Mouse (Mus musculus): ENCODE data around the gene Atg2b. TPM values are rescaled to one million over a fixed set of nuclear protein-coding genes. Genes with fewer than 3 reads are reported as not detected.

Atg2b gene
- polyA plus RNA-seq, 1 experiment from 2014 or later = 15.7 TPM

DNA sequence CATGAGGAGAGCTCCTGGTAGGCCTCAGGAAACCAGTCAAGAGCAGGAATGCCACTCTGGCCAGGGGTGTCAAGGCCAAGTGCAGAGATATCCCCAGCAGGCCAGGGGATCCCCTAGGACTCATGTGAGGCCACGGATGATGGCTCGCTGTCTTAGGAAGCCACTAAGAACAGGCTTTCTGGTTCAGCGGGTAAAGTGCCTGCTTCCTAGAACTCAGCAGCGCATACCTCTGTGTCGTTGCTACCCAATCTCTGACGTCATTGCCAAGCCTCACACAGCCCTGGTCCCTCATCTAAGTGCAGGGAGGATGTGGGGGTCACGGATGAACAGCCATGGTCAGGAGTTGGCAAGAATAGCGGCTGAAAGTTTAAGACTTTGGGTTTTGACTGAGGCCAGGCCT, 87.9 kb downstream of the Atg2b start:
- WGBS (ENCODE audit: missing documents) = 92% methylated on average over 8 of the region's 8 CpGs
- Histone ChIP-seq H3K36me3 (ENCODE audit: inconsistent target) (no peaks in the 10 kb centered on the region), H3K4me3 (ENCODE audit: inconsistent target) (no peak overlapping the region), H3K27ac (no peak overlapping the region), H3K79me2 (ENCODE audit: inconsistent target) (no peaks in the 10 kb centered on the region)

DNA sequence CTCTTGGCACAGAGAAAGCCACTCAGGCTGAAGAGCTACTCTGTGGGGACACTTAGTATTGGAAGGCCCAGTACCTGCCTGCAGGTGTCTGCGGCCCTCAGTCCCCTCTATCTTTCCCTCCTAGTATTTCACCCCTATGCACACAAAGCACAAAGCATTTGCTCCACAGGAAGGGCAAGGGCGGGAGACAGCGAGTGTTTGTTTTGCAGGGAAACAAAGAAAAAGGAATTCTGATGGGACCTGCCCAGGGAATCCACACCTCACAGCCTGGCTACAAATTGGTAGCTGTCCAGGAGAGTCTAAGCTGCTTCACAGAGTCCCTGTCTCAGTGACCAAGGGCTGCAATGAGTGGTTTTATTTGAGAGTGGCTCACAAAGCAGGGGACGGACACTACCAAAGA, 91.5 kb downstream of the Atg2b start:
- Histone ChIP-seq H3K79me2 (ENCODE audit: inconsistent target) (no peaks in the 10 kb centered on the region), H3K4me3 (ENCODE audit: inconsistent target) (no peak overlapping the region), H3K36me3 (ENCODE audit: inconsistent target) (no peaks in the 10 kb centered on the region), H3K27ac (no peak overlapping the region)
- WGBS (ENCODE audit: missing documents) = 82% methylated on average over 4 of the region's 4 CpGs

DNA sequence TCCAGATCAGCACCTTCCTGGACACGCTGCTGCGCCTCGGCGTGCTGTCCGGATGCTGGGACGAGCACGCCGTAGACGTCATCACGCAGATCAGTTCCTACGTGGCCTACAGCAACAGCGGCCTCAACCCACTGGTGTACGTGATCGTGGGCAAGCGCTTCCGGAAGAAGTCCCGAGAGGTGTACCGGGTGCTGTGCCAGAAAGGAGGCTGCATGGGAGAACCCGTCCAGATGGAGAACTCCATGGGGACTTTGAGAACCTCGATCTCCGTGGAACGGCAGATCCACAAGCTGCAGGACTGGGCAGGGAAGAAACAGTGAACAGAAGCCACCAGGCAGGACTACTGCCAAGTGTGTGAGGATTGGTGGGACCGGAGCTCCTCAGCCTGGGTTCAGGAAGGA, 92.7 kb downstream of the Atg2b start:
- WGBS (ENCODE audit: missing documents) = 91% methylated on average over 22 of the region's 23 CpGs
- no peaks in the 10 kb centered on the region for H3K79me2 ChIP-seq (ENCODE audit: inconsistent target)
- no peaks in the 10 kb centered on the region for H3K36me3 ChIP-seq (ENCODE audit: inconsistent target)
- no peak overlapping the region for H3K27ac ChIP-seq
- H3K4me3 ChIP-seq (ENCODE audit: inconsistent target) = no peak overlapping the region

DNA sequence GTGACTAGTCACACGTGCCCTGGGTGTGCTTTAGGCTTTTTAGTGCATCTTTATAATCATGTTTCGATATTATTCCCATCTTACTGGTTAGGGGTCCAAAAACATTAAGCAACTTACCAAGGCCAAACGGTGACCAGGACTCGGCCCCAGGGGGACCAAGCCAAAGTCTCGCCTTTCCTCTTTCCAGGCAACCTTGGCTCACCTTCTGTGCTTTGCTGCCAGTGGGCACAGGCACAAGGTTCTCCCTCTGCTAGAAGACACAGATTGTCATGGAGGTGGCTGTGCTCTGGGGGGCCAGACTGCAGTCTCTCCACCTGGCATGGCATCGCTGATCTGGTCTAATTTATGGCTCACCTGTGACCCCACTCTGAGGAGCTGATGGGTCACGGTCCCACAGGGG, 94.2 kb downstream of the Atg2b start:
- H3K36me3 ChIP-seq (ENCODE audit: inconsistent target) = no peaks in the 10 kb centered on the region
- no peak overlapping the region for H3K4me3 ChIP-seq (ENCODE audit: inconsistent target)
- WGBS (ENCODE audit: missing documents) = 87% methylated on average over 7 of the region's 7 CpGs
- H3K79me2 ChIP-seq (ENCODE audit: inconsistent target) = no peaks in the 10 kb centered on the region
- H3K27ac ChIP-seq = no peak overlapping the region

DNA sequence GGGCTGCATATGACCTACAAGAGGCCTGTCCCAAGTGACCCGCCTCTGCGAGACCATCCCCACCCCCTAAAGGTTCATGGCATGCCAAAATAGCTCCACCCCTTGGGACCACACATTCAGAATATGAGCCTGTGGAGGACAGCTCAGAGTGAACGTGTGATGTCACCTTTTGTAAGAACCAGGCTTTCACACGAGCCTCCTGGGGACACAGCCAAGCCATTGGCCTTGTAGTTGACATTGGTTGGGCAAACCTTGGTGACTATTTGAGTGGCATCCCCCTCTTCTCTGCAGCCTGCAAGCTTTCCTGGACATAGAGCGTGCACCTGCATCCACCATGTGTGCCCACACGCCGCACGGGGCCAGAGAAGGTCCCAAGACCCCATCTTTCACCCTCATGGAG, 97.5 kb downstream of the Atg2b start:
- Histone ChIP-seq H3K36me3 (ENCODE audit: inconsistent target) (no peaks in the 10 kb centered on the region), H3K4me3 (ENCODE audit: inconsistent target) (no peak overlapping the region), H3K27ac (no peak overlapping the region), H3K79me2 (ENCODE audit: inconsistent target) (no peaks in the 10 kb centered on the region)
- WGBS (ENCODE audit: missing documents) = 82% methylated on average over 8 of the region's 8 CpGs

DNA sequence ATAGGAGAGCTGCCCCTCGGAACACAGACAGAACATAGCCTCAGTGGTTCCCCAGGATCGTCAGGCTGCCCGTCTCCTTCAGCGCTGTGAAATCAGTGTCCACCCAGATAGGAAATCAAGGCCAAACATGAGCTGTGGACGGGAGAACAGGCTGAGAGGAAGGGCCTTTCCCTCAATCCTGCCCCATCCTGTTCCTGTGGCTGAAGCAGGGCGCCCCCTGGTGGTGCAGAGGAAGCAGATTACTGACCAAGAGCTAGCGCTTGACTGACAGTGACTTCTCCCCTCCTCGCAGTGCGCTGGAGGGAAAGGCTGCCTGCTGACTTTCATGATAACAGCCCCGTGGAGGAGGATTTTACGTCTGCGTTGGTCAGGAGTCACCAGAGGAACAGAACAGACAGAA, 100.2 kb downstream of the Atg2b start:
- H3K79me2 ChIP-seq (ENCODE audit: inconsistent target) = no peaks in the 10 kb centered on the region
- H3K36me3 ChIP-seq (ENCODE audit: inconsistent target) = no peaks in the 10 kb centered on the region
- no peak overlapping the region for H3K27ac ChIP-seq
- H3K4me3 ChIP-seq (ENCODE audit: inconsistent target) = no peak overlapping the region
- WGBS (ENCODE audit: missing documents) = 16% methylated on average over 12 of the region's 12 CpGs

DNA sequence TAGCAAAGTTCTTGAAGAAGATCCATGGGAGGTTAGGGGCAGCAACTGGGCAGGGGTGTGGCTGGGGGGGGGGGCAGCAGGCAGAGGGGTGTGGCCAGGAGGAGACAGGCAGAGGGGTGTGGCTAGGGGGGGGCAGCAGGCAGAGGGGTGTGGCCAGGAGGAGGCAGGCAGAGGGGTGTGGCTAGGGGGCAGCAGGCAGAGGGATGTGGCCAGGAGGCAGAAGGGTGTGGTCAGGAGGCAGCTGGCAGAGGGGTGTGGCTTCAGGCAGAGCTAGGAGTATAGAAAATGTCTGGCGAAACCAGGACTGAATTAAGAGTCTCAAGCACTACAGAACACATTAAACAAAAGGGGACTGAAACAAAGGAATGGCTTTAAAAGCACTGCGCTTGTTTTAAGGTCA, 101.5 kb downstream of the Atg2b start:
- Histone ChIP-seq H3K4me3 (ENCODE audit: inconsistent target) (no peak overlapping the region), H3K79me2 (ENCODE audit: inconsistent target) (no peaks in the 10 kb centered on the region), H3K27ac (no peak overlapping the region), H3K36me3 (ENCODE audit: inconsistent target) (no peaks in the 10 kb centered on the region)
- 22% methylated on average over 2 of the region's 2 CpGs for WGBS (ENCODE audit: missing documents)

DNA sequence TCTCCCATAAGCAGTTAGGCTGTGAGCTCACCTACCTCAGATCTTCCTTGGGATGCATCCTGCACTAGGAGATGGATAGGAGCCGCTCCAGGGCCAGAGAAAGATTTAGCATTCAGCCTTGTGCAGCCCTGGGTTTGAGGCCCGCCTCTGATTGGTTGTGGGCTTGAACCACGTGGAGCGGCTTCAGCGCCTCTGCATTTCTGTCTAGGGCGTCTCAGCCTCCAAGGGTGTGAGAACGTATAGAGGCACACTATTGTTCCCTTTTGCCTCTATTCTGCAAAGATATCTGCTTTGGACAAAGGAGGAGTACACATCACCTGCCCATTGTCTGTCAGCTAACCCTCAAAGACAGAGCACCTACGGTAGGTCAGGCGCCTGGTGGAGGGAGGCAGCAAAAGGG, 102.5 kb downstream of the Atg2b start:
- Histone ChIP-seq H3K79me2 (ENCODE audit: inconsistent target) (no peaks in the 10 kb centered on the region), H3K4me3 (ENCODE audit: inconsistent target) (no peak overlapping the region), H3K36me3 (ENCODE audit: inconsistent target) (no peaks in the 10 kb centered on the region), H3K27ac (no peak overlapping the region)
- 67% methylated on average over 9 of the region's 9 CpGs for WGBS (ENCODE audit: missing documents)

DNA sequence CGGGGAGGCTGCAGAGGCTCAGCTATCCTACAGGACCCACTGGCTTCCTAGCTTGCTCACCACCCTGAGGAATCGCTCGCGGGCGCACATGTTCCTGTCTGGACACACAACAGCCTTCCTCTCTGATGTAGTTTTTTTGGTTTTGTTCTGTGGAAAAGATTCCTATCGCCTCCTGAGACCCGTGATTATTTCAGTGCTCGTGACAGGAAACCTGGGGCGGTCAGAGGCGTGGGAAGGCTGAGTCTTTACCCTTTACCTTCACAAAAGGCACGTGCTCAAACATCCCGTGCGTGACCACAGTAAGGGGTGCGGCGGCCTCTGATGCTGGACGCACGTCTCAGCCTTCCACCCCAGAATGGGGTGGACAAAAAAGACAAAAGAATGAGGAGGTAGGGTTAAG, 104.5 kb downstream of the Atg2b start:
- 48% methylated on average over 17 of the region's 17 CpGs for WGBS (ENCODE audit: missing documents)
- Histone ChIP-seq H3K27ac (no peak overlapping the region), H3K79me2 (ENCODE audit: inconsistent target) (no peaks in the 10 kb centered on the region), H3K4me3 (ENCODE audit: inconsistent target) (no peak overlapping the region), H3K36me3 (ENCODE audit: inconsistent target) (no peaks in the 10 kb centered on the region)

DNA sequence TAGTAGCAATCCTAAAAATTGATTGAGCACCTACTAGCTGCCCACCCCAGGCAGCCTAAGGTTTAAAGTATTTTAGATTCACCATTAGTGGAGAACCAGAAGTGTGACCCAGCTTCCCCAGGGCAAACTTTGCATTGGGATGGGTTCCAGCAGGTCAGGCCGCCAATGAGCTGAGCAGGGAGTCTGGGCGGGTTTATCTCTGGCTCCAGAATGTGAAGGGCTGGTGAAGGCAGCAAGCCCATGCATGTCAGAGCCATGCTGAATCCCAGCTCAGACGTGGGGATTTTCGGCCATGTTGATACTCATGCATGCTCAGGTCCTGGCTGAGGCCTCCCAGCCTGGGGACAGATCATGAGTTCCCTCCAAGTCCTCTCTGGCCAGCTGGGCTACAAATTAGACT, 110.7 kb downstream of the Atg2b start:
- Histone ChIP-seq H3K36me3 (ENCODE audit: inconsistent target) (no peaks in the 10 kb centered on the region), H3K79me2 (ENCODE audit: inconsistent target) (no peaks in the 10 kb centered on the region), H3K27ac (no peak overlapping the region), H3K4me3 (ENCODE audit: inconsistent target) (no peak overlapping the region)
- WGBS (ENCODE audit: missing documents) = 91% methylated on average over 4 of the region's 4 CpGs

DNA sequence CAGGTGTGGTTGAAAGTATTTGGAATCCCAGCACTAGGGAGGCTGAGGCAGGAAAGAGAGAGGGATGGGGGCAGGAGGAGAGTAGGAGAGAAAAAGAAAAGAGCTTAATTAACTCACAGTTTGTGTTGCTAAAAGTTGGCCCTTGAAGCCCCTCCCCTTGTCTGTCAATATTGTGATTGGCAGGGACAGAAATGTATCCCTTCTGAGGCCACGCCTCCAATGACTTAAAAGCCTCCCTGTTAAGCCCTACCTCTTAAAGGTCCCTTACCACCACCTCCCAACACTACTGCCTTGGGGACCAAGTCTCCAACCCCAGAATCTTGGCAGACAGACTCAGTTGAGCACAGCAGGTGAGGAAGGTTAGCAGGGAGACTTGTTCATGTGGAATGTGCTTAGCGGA, 112.4 kb downstream of the Atg2b start:
- Histone ChIP-seq H3K79me2 (ENCODE audit: inconsistent target) (no peaks in the 10 kb centered on the region), H3K4me3 (ENCODE audit: inconsistent target) (no peak overlapping the region), H3K36me3 (ENCODE audit: inconsistent target) (no peaks in the 10 kb centered on the region), H3K27ac (no peak overlapping the region)
- 100% methylated on average over 2 of the region's 2 CpGs for whole genome bisulfite sequencing (ENCODE audit: missing documents)

DNA sequence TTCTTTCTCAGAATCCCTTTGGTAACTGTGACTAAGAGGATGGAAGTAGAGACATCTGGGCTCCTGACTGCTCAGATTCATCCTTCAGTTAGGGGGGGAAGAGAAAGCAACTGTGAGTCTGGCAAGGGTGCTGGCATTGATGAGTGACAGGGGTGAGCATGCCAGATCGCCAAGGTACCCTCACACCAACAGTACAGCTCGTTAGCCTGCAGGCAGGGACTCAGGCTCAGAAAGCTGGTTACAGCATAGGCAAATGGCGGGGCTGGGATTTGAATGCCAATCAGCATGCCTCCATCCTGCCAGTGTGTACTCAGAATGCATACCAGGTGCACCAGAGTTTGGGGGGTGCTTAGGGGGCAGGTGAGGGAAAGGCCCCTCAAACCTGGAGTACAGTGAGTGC, 113.1 kb downstream of the Atg2b start:
- 83% methylated on average over 3 of the region's 3 CpGs for WGBS (ENCODE audit: missing documents)
- Histone ChIP-seq H3K27ac (no peak overlapping the region), H3K79me2 (ENCODE audit: inconsistent target) (no peaks in the 10 kb centered on the region), H3K4me3 (ENCODE audit: inconsistent target) (no peak overlapping the region), H3K36me3 (ENCODE audit: inconsistent target) (no peaks in the 10 kb centered on the region)

Other genes with a start within 250 kb of the Atg2b start
- gene D430019H16Rik, start 231.4 kb downstream of the Atg2b start, polyA plus RNA-seq (2018) = not detected in 3 replicates
- not detected in 3 replicates for gene Bdkrb2, start 122.0 kb downstream of the Atg2b start, polyA plus RNA-seq (2018)
- gene Bdkrb1, start 82.1 kb downstream of the Atg2b start, polyA plus RNA-seq (2018) = not detected in 3 replicates
- 14.1 to 17.9 TPM (median 17.7 TPM) in 3 replicates for gene Gskip, start 382 bp downstream of the Atg2b start, polyA plus RNA-seq (2018)
- gene Ak7, start 20.8 kb upstream of the Atg2b start, polyA plus RNA-seq (2018) = not detected in 3 replicates
- gene Papola, start 99.5 kb upstream of the Atg2b start, polyA plus RNA-seq (2018) = 86.0 to 118 TPM (median 97.4 TPM) in 3 replicates